Mouse (Mus musculus) spleen, adult 2 months (tissue): ENCODE data around the gene Snta1.

ENCODE experiments used
- CTCF ChIP-seq: fragments of 200-500 bp; IDR thresholded peaks from 2 replicates; pipeline ENCODE4 v1.5.1; 2011; ENCODE audit warnings: mild to moderate bottlenecking, inconsistent platforms; ENCODE audit not compliant: insufficient read depth, insufficient read length, insufficient replicate concordance; ENCODE audit errors: extremely low read depth
- POLR2A ChIP-seq: fragments of 200-500 bp; IDR thresholded peaks from 2 replicates; pipeline ENCODE4 v1.6.1; 2011; ENCODE audit warnings: low read depth, low read length, inconsistent platforms

- TF ChIP-seq CTCF (no peak), POLR2A (no peak)
Observed at GRCm38 (mm10) chr2:154436076-154436457, 28.2 kb upstream of the Snta1 start.
